In the genomic region with DNA sequence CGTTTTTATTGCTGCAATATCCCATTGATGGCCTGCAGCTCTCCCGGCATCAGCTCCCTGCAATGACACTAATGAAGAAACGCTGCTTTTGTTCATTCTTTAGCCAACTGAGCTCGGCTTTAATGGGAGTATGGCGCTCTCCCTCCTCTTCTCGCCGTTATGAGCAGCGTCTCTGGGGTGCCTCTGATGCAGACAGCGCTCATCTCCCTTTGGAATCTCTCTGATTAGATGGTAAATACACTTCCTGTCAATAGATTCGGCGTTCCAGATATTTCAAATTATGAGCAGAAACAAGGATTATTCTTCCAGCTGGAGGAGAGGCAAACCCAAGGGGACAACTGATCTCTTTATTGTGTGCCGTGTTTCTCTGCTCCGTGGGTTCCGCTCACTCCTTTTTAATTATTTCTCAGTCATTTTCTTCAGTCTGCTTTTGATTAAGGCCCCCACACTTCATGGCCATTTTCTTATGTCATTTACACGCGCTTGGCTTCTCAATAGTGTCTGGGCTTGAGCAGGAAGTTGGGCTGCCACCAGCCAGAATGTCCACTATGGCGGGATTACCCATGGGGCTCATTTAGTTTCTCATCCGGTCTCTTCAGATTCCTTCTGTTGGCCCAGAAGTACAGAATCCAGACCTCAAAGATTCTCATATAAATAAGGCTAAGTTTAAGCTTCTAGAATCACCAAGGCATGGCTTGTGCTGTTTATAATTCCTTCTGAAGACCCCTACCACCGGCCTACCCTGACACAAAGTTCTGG, we compare ENCODE assay signal across 10 mouse cellular contexts. TPM values are rescaled to one million over a fixed set of nuclear protein-coding genes. Genes with fewer than 3 reads are reported as not detected.
DNase-seq lines count a peak whose midpoint lies in the region; ATAC-seq lines count a peak whose summit lies in the region.
"Had no signal": no experiment of that assay in that cellular context is flagged by ENCODE, and none has a peak within 500 bp of the region (broad histone marks: within the 10 kb centered on the region; RNA-seq: fewer than 3 reads in every experiment).

No protein-coding gene starts in this region.

- no peaks in the 10 kb centered on the region for H3K27me3 ChIP-seq in forebrain, embryonic 11.5 days (ENCODE audit: control insufficient read depth, insufficient read depth, low read length)
- H3K27me3 ChIP-seq in hindbrain, embryonic 16.5 days (replicated peaks; ENCODE audit: control insufficient read depth, insufficient read depth, low read length): no peaks in the 10 kb centered on the region
- no peaks in the 10 kb centered on the region for H3K27me3 ChIP-seq in neural tube, embryonic 14.5 days (ENCODE audit: control insufficient read depth, insufficient read depth, low read length)

- peak overlapping the region; percentile 17; the same call in 1 of the 2 replicates for H3K9ac ChIP-seq in forebrain, embryonic 11.5 days (ENCODE audit: low read length)
- H3K9ac ChIP-seq in hindbrain, embryonic 16.5 days (ENCODE audit: low read depth, low read length): peak overlapping the region; percentile 39; the same call in 1 of the 2 replicates
- no peak overlapping the region for H3K9ac ChIP-seq in neural tube, embryonic 14.5 days (replicated peaks; ENCODE audit: low read depth, low read length)

- no peak overlapping the region for H3K4me3 ChIP-seq in forebrain, embryonic 11.5 days (ENCODE audit: low read depth, low read length)
- no peak overlapping the region for H3K4me3 ChIP-seq in hindbrain, embryonic 16.5 days (ENCODE audit: low read length)
- no peak overlapping the region for H3K4me3 ChIP-seq in neural tube, embryonic 14.5 days (ENCODE audit: low read depth, low read length)
- H3K4me3 ChIP-seq: erythroblast, embryonic 14.5 days had no signal

- peak; percentile 76 for ATAC-seq in forebrain, embryonic 11.5 days (replicated peaks; ENCODE audit: low FRiP score)
- no peak for ATAC-seq in hindbrain, embryonic 16.5 days
- ATAC-seq in neural tube, embryonic 14.5 days (ENCODE audit: low read depth): peak; percentile 60; the same call in 1 of the 2 replicates

- 36% methylated on average over 19 of the region's 19 CpGs for WGBS in forebrain, embryonic 11.5 days
- 42% methylated on average over 19 of the region's 19 CpGs for WGBS in hindbrain, embryonic 16.5 days
- WGBS in neural tube, embryonic 14.5 days: 29% methylated on average over 19 of the region's 19 CpGs

- H3K36me3 ChIP-seq in forebrain, embryonic 11.5 days (ENCODE audit: control insufficient read depth, insufficient read depth, low read length): no peaks in the 10 kb centered on the region
- H3K36me3 ChIP-seq in hindbrain, embryonic 16.5 days (ENCODE audit: control insufficient read depth, insufficient read depth, low read length): no peaks in the 10 kb centered on the region
- no peaks in the 10 kb centered on the region for H3K36me3 ChIP-seq in neural tube, embryonic 14.5 days (ENCODE audit: control insufficient read depth, insufficient read depth, low read length)

- no peaks in the 10 kb centered on the region for H3K9me3 ChIP-seq in forebrain, embryonic 11.5 days (ENCODE audit: control insufficient read depth, low read length)
- no peaks in the 10 kb centered on the region for H3K9me3 ChIP-seq in hindbrain, embryonic 16.5 days (ENCODE audit: control insufficient read depth, low read length)
- no peaks in the 10 kb centered on the region for H3K9me3 ChIP-seq in neural tube, embryonic 14.5 days (ENCODE audit: control insufficient read depth, low read length)

- peak overlapping the region; percentile 15; the same call in 1 of the 2 replicates for H3K4me2 ChIP-seq in forebrain, embryonic 11.5 days (ENCODE audit: low read depth, low read length, severe bottlenecking)
- H3K4me2 ChIP-seq in hindbrain, embryonic 16.5 days (ENCODE audit: low read length): peak overlapping the region; percentile 46
- peak overlapping the region; percentile 32 for H3K4me2 ChIP-seq in neural tube, embryonic 14.5 days (ENCODE audit: low read depth, low read length)

- H3K4me1 ChIP-seq in forebrain, embryonic 11.5 days (replicated peaks; ENCODE audit: control insufficient read depth, insufficient read depth, low read length): peaks cover 7% of the 10 kb centered on the region
- H3K4me1 ChIP-seq in hindbrain, embryonic 16.5 days (ENCODE audit: control insufficient read depth, insufficient read depth, low read depth, low read length): peaks cover 2% of the 10 kb centered on the region; the same call in 1 of the 2 replicates
- H3K4me1 ChIP-seq in neural tube, embryonic 14.5 days (ENCODE audit: control insufficient read depth, insufficient read depth, low read length): peaks cover 4% of the 10 kb centered on the region; the same call in 1 of the 2 replicates

- H3K27ac ChIP-seq in forebrain, embryonic 11.5 days (ENCODE audit: low read depth, low read length): peak overlapping the region; percentile 81
- peak overlapping the region; percentile 55 for H3K27ac ChIP-seq in hindbrain, embryonic 16.5 days (ENCODE audit: low read depth, low read length)
- H3K27ac ChIP-seq in neural tube, embryonic 14.5 days (ENCODE audit: low read depth, low read length): peak overlapping the region; percentile 86

- peak; percentile 9 for DNase-seq in lung, postnatal 10 days
- no peak for DNase-seq in lung, postnatal 36 days
- DNase-seq in forebrain, embryonic 11.5 days (ENCODE audit: low spot score): peak; percentile 64
- DNase-seq in B cell, adult 2 months: no peak
- no peak for DNase-seq in spleen, postnatal 14 days (ENCODE audit: low spot score in 2 of 2)
- no peak for DNase-seq in left cerebral cortex, adult 9 months (ENCODE audit: low spot score in 2 of 2)
- DNase-seq: kidney, adult 2 months had no signal

RNA-seq across cellular contexts. Expression of gene Gm5617, which starts 22.3 kb away (rescaled TPM):
- 34.5 and 35.8 TPM in 2 replicates for polyA plus RNA-seq in forebrain, embryonic 11.5 days (2014; fragmentation: Nextera tagmentation; extraction: Ambion mirVana)
- 20.2 TPM in 2 replicates for polyA plus RNA-seq in hindbrain, embryonic 16.5 days (2015; fragmentation: Nextera tagmentation; extraction: Ambion mirVana)
- polyA plus RNA-seq in neural tube, embryonic 14.5 days (2014; fragmentation: Nextera tagmentation; extraction: Ambion mirVana): 26.5 TPM in 2 replicates

RNA-seq across cellular contexts. Expression of gene Rbm7, which starts 22.5 kb away (rescaled TPM):
- 120 and 132 TPM in 2 replicates for polyA plus RNA-seq in forebrain, embryonic 11.5 days (2014; fragmentation: Nextera tagmentation; extraction: Ambion mirVana)
- 72.0 and 73.1 TPM in 2 replicates for polyA plus RNA-seq in hindbrain, embryonic 16.5 days (2015; fragmentation: Nextera tagmentation; extraction: Ambion mirVana)
- polyA plus RNA-seq in neural tube, embryonic 14.5 days (2014; fragmentation: Nextera tagmentation; extraction: Ambion mirVana): 90.5 and 104 TPM in 2 replicates

RNA-seq across cellular contexts. Expression of gene Rexo2, which starts 37.1 kb away (rescaled TPM):
- polyA plus RNA-seq in forebrain, embryonic 11.5 days (2014; fragmentation: Nextera tagmentation; extraction: Ambion mirVana): 91.5 and 100 TPM in 2 replicates
- polyA plus RNA-seq in hindbrain, embryonic 16.5 days (2015; fragmentation: Nextera tagmentation; extraction: Ambion mirVana): 116 and 122 TPM in 2 replicates
- 87.1 and 93.9 TPM in 2 replicates for polyA plus RNA-seq in neural tube, embryonic 14.5 days (2014; fragmentation: Nextera tagmentation; extraction: Ambion mirVana)

Comparison
In these comparisons a context has a peak if more than half of its experiments do, and no peak if none do; other contexts are left out.
1. DNase-seq: peak in lung, postnatal 10 days (single experiment) and forebrain, embryonic 11.5 days (single experiment); none in lung, postnatal 36 days (single experiment), B cell, adult 2 months (0 of 2), spleen, postnatal 14 days (0 of 2) and left cerebral cortex, adult 9 months (0 of 2).
2. Peak in every context shown above with its lines, with median percentiles within 50 percentile points of each other: H3K27ac ChIP-seq and H3K4me2 ChIP-seq.